Mouse (Mus musculus): ENCODE data around the gene Hypk. TPM values are rescaled to one million over a fixed set of nuclear protein-coding genes. Genes with fewer than 3 reads are reported as not detected.

Gene Hypk
- polyA plus RNA-seq (2017; shearing (Covaris generic)): 103 TPM

DNA sequence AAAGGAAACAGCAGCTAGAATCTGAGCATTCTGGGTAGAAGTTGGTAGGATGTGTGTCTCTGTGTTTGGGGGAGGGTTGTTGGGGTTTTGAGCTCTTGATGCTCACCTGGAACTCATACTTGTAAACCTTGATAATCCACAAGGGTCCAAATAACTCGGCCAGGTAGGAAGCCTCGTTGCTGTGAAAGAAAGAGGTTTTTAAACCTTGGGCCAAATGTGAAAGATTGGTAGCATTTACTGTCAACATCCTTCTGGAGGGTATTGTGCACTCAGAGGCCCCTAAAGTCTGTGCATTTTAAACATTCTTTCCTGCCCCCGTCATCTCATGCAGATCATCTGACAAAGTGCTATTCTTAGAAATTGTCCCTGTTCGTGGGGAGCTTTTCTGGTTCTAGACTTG lies at the start of gene Hypk:
Gene Hypk, plus strand, starts transcription at position 301 of the 400 bp plus-strand sequence.

GRCm38 (mm10) chr2:121413387-121414042 lies 39.6 kb upstream of the Hypk start, which contains the start of the genes Pdia3 and Catsper2:
TSS of gene Pdia3 (plus strand) at chr2:121413775.
TSS of gene Catsper2 (minus strand) at chr2:121413792.

GRCm38 (mm10) chr2:121444178-121444577 lies 8.9 kb upstream of the Hypk start, which contains the start of gene Ell3:
TSS of gene Ell3 (minus strand) at chr2:121444278.

GRCm38 (mm10) chr2:121448739-121449535 lies 4.2 kb upstream of the Hypk start, which contains the start of gene Serf2:
TSS of gene Serf2 (plus strand) at chr2:121449195.

GRCm38 (mm10) chr2:121456692-121457642 lies 3.9 kb downstream of the Hypk start, which contains the start of gene Serinc4:
TSS of gene Serinc4 (minus strand) at chr2:121456781.

DNA sequence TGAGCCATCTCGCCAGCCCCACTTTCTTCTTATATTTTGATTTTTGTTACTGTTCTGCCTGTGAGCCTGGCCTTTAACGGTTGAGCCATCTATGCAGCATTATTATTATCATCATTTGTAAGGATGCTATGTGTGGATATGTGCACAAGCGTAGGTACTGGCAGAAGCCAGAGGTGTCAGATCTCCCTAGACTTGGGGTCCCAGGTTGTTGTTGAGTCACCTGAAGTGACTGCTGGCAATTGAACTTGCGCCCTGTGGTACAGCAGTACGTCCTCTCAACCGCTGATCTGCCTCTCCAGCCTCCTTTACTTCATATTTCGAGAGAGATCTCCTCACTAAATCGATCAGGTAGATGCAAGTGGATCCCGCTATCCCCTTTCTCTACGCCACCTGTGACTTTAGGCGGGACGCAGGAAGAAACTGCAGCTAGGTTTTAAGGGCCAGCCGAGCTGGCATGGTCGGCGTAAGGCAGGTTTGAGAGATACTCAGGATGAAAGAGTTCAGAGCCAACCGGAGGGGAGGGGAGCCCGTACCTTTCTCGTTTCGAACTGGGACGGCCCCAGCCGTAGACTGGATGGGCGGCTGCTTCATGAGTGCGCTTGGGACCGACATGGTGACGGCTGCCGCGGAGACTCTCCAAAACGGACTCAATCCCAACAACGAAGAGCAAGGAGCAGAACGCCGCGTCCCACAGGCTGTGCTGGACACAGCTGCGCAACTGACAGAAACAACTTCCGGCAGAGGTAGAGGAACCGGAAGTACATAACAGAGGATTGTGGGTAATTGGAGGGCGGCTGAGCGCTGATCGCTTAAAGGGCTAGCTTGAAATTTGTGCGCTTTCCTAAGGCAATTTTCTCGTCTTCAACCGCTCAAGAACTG lies 20.4 kb downstream of the Hypk start, which contains the start of gene Mfap1b:
Gene Mfap1b, minus strand, starts transcription at position 767 of the 879 bp plus-strand sequence.

DNA sequence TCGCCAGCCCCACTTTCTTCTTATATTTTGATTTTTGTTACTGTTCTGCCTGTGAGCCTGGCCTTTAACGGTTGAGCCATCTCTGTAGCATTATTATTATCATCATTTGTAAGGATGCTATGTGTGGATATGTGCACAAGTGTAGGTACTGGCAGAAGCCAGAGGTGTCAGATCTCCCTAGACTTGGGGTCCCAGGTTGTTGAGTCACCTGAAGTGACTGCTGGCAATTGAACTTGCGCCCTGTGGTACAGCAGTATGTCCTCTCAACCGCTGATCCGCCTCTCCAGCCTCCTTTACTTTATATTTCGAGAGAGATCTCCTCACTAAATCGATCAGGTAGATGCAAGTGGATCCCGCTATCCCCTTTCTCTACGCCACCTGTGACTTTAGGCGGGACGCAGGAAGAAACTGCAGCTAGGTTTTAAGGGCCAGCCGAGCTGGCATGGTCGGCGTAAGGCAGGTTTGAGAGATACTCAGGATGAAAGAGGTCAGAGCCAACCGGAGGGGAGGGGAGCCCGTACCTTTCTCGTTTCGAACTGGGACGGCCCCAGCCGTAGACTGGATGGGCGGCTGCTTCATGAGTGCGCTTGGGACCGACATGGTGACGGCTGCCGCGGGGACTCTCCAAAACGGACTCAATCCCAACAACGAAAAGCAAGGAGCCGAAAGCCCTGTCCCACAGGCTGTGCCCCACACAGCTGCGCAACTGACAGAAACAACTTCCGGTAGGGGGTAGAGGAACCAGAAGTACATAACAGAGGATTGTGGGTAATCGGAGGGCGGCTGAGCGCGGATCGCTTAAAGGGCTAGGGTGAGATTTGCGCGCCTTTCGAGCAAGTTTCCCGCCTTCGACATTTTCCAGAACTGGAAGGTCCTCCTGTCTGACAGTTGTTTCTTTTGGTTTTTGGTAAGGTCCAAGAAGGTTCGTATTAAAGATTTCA lies 53.1 kb downstream of the Hypk start, which contains the start of the genes Mfap1a and Wdr76:
Gene Mfap1a, minus strand, starts transcription at position 724 of the 941 bp plus-strand sequence.
Gene Wdr76, plus strand, starts transcription at position 782 of the 941 bp plus-strand sequence.

Other genes with a start within 250 kb of the Hypk start
- 69.7 TPM for gene Trp53bp1, start 181.9 kb upstream of the Hypk start, polyA plus RNA-seq (2017; shearing (Covaris generic))
- not detected for gene Map1a, start 163.7 kb upstream of the Hypk start, polyA plus RNA-seq (2017; shearing (Covaris generic))
- 13.4 TPM for gene Ppip5k1, start 97.9 kb upstream of the Hypk start, polyA plus RNA-seq (2017; shearing (Covaris generic))
- gene Ckmt1, start 95.6 kb upstream of the Hypk start, polyA plus RNA-seq (2017; shearing (Covaris generic)): not detected
- 0.59 TPM for gene Strc, start 66.1 kb upstream of the Hypk start, polyA plus RNA-seq (2017; shearing (Covaris generic))
- gene Pdia3, start 39.5 kb upstream of the Hypk start, polyA plus RNA-seq (2017; shearing (Covaris generic)): 371 TPM
- 1.8 TPM for gene Catsper2, start 39.5 kb upstream of the Hypk start, polyA plus RNA-seq (2017; shearing (Covaris generic))
- 0.45 TPM for gene Ell3, start 9.0 kb upstream of the Hypk start, polyA plus RNA-seq (2017; shearing (Covaris generic))
- gene Serf2, start 4.1 kb upstream of the Hypk start, polyA plus RNA-seq (2017; shearing (Covaris generic)): 338 TPM
- not detected for gene Serinc4, start 3.5 kb downstream of the Hypk start, polyA plus RNA-seq (2017; shearing (Covaris generic))
- 108 TPM for gene Mfap1b, start 20.8 kb downstream of the Hypk start, polyA plus RNA-seq (2017; shearing (Covaris generic))
- gene Mfap1a, start 53.4 kb downstream of the Hypk start, polyA plus RNA-seq (2017; shearing (Covaris generic)): 30.9 TPM
- gene Wdr76, start 53.4 kb downstream of the Hypk start, polyA plus RNA-seq (2017; shearing (Covaris generic)): 3.8 TPM

Measured in effector memory CD4-positive, alpha-beta T cell, adult 5 months (primary cell).